Comparison of ENCODE assay signal across 21 mouse cellular contexts in the genomic region with DNA sequence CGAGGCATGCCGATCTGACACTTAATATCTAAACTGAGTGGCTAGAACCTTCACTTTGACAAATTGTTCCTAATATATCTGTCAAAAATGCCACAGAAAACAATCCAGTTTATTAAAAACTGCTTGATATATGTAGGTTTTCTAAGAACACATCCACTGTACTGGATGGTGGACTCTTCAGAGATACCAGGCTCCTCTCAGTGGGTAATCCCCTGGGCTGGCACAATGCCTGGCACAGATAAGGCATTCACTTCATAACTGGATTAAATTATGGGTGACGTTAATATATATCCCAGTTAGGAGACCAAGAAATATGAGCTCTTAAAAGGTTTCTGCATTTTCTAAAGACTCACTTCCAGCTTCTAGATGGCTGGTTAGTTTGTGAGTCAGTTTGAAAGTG. TPM values are rescaled to one million over a fixed set of nuclear protein-coding genes. Genes with fewer than 3 reads are reported as not detected.
DNase-seq lines count a peak whose midpoint lies in the region; ATAC-seq and TF ChIP-seq lines count a peak whose summit lies in the region.
"Had no signal": no experiment of that assay in that cellular context is flagged by ENCODE, and none has a peak within 500 bp of the region (broad histone marks: within the 10 kb centered on the region; RNA-seq: fewer than 3 reads in every experiment).

No protein-coding gene starts in this region.

- no peaks in the 10 kb centered on the region for H3K27me3 ChIP-seq in neural tube, embryonic 13.5 days
- no peaks in the 10 kb centered on the region for H3K27me3 ChIP-seq in limb, embryonic 14.5 days (ENCODE audit: control insufficient read depth, insufficient read depth, low read length)
- H3K27me3 ChIP-seq: embryonic facial prominence, embryonic 12.5 days; forebrain, embryonic 12.5 days; heart, embryonic 15.5 days; hindbrain, embryonic 15.5 days had no signal

- 0 out of 2 replicates have a peak, but pooled peaks have one; percentile 36 for ATAC-seq in neural tube, embryonic 13.5 days (ENCODE audit: low read depth)
- ATAC-seq in limb, embryonic 14.5 days (ENCODE audit: low FRiP score, low read depth) = no peak
- ATAC-seq in erythroblast, adult 5-6 weeks (replicated peaks; ENCODE audit: low FRiP score, poor library complexity, severe bottlenecking) = no peak
- ATAC-seq: forebrain, embryonic 16.5 days; inflammation-experienced regulatory T-cells, adult 6 months had no signal

- H3K9me3 ChIP-seq in neural tube, embryonic 13.5 days = no peaks in the 10 kb centered on the region
- no peaks in the 10 kb centered on the region for H3K9me3 ChIP-seq in limb, embryonic 14.5 days (ENCODE audit: control insufficient read depth, low read length)
- H3K9me3 ChIP-seq: embryonic facial prominence, embryonic 12.5 days; forebrain, embryonic 12.5 days; heart, embryonic 15.5 days; hindbrain, embryonic 15.5 days had no signal

- H3K27ac ChIP-seq in neural tube, embryonic 13.5 days (replicated peaks) = no peak overlapping the region
- H3K27ac ChIP-seq in limb, embryonic 14.5 days (replicated peaks; ENCODE audit: low read depth, low read length) = no peak overlapping the region
- H3K27ac ChIP-seq: embryonic facial prominence, embryonic 12.5 days; forebrain, embryonic 12.5 days; heart, adult 2 months; heart, embryonic 15.5 days; hindbrain, embryonic 15.5 days had no signal

- H3K36me3 ChIP-seq in neural tube, embryonic 13.5 days = no peaks in the 10 kb centered on the region
- H3K36me3 ChIP-seq in limb, embryonic 14.5 days (ENCODE audit: control insufficient read depth, insufficient read depth, low read length) = no peaks in the 10 kb centered on the region
- H3K36me3 ChIP-seq: embryonic facial prominence, embryonic 12.5 days; forebrain, embryonic 12.5 days; heart, embryonic 15.5 days; hindbrain, embryonic 15.5 days had no signal

- DNase-seq in cerebellum, postnatal 14 days = peak; percentile 27 to 29
- no peak for DNase-seq in cerebellum, adult 18-20 months
- no peak for DNase-seq in neural tube, embryonic 10.5 days (ENCODE audit: extremely low spot score, low spot score)
- DNase-seq in limb, embryonic 14.5 days (ENCODE audit: low spot score) = peak; percentile 27
- peak; percentile 8 for DNase-seq in retina, postnatal 7 days (ENCODE audit: low read depth, low spot score)
- no peak for DNase-seq in urinary bladder, postnatal 14 days (ENCODE audit: low spot score)
- DNase-seq: adrenal gland, postnatal 10 days; cerebellum, adult 2 months; gastrocnemius, postnatal 14 days; heart, adult 2 months; heart, postnatal 14 days had no signal

- no peak overlapping the region for H3K4me2 ChIP-seq in neural tube, embryonic 13.5 days
- no peak overlapping the region for H3K4me2 ChIP-seq in limb, embryonic 14.5 days (replicated peaks; ENCODE audit: low read depth, low read length, severe bottlenecking)
- H3K4me2 ChIP-seq: embryonic facial prominence, embryonic 12.5 days; forebrain, embryonic 12.5 days; heart, embryonic 11.5 days; heart, embryonic 15.5 days; hindbrain, embryonic 15.5 days had no signal

- no peak overlapping the region for H3K9ac ChIP-seq in neural tube, embryonic 13.5 days
- H3K9ac ChIP-seq in limb, embryonic 14.5 days (ENCODE audit: low read depth, low read length, severe bottlenecking) = no peak overlapping the region
- H3K9ac ChIP-seq: embryonic facial prominence, embryonic 12.5 days; forebrain, embryonic 12.5 days; heart, embryonic 15.5 days; hindbrain, embryonic 15.5 days had no signal

- no peaks in the 10 kb centered on the region for H3K4me1 ChIP-seq in neural tube, embryonic 13.5 days (replicated peaks)
- H3K4me1 ChIP-seq in limb, embryonic 14.5 days (ENCODE audit: control insufficient read depth, insufficient read depth, low read length) = peaks cover 6% of the 10 kb centered on the region
- H3K4me1 ChIP-seq: forebrain, embryonic 12.5 days; heart, embryonic 15.5 days; hindbrain, embryonic 15.5 days had no signal

- WGBS in neural tube, embryonic 13.5 days = 77% methylated on average over 3 of the region's 3 CpGs
- 51% methylated on average over 3 of the region's 3 CpGs for WGBS in limb, embryonic 14.5 days

- no peak overlapping the region for H3K4me3 ChIP-seq in neural tube, embryonic 13.5 days
- H3K4me3 ChIP-seq in limb, embryonic 14.5 days (replicated peaks; ENCODE audit: low read length) = no peak overlapping the region
- H3K4me3 ChIP-seq: embryonic facial prominence, embryonic 12.5 days; forebrain, embryonic 12.5 days; heart, adult 2 months; heart, embryonic 15.5 days; hindbrain, embryonic 15.5 days had no signal

- TF ChIP-seq POLR2A in limb, embryonic 14.5 days (IDR thresholded peaks at IDR 0.05; ENCODE audit: borderline replicate concordance, extremely low read depth, insufficient read depth, insufficient read length) = no peak

RNA-seq across cellular contexts. Expression of gene Plekhg1, which starts 53.7 kb away (rescaled TPM):
- 7.6 and 8.7 TPM in 2 replicates for polyA plus RNA-seq in neural tube, embryonic 13.5 days (2015; fragmentation: Nextera tagmentation; extraction: Ambion mirVana)
- 13.4 and 14.3 TPM in 2 replicates for polyA plus RNA-seq in limb, embryonic 14.5 days (2012; rRNA removed)
- polyA plus RNA-seq in limb, embryonic 14.5 days (2014; fragmentation: Nextera tagmentation; extraction: Ambion mirVana) = 18.7 and 20.9 TPM in 2 replicates
- total RNA-seq in erythroblast, adult 5-6 weeks (2015; ENCODE audit: low replicate concordance) = 2.5 and 2.7 TPM in 2 replicates
- 0.42 and 2.0 TPM in 2 replicates for total RNA-seq in erythroblast, adult 5-6 weeks (2017; ENCODE audit: low replicate concordance)
- total RNA-seq: MEL had no signal

Comparison
In these comparisons a context has a peak if more than half of its experiments do, and no peak if none do; other contexts are left out.
1. DNase-seq: peak in cerebellum, postnatal 14 days (2 of 2), limb, embryonic 14.5 days (single experiment) and retina, postnatal 7 days (single experiment); none in cerebellum, adult 18-20 months (0 of 2), neural tube, embryonic 10.5 days (single experiment) and urinary bladder, postnatal 14 days (single experiment).